Mouse (Mus musculus): ENCODE results near the gene Nmnat3. TPM values are rescaled to one million over a fixed set of nuclear protein-coding genes. Genes with fewer than 3 reads are reported as not detected.

Nmnat3 gene
- polyA plus RNA-seq, 1 experiment from 2014 or later, result 12.8 TPM

DNA sequence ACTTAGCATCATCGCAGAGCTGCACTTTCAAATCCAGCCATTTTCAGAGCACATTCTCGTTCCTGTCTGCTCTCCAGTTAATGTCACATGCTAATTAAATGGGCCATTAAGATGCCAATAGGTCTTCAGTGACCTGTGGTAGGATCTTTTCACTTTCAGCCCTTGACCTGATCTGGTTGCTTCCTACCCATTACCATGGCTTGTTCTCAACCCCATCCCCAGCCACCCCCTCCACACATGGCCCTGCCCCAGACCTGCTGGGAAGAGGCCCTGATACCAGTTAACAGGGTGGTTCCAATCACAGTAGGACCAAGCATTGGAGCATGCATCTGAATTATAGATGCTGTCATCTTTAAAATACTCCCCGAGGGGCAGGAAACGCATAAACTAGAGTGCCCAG lies 30.7 kb downstream of the Nmnat3 start:
- Histone ChIP-seq H3K27ac (ENCODE audit: low read depth) (no peak overlapping the region), H3K36me3 (ENCODE audit: control insufficient read depth, insufficient read depth, low read length) (no peaks in the 10 kb centered on the region), H3K9ac (ENCODE audit: low read length) (no peak overlapping the region), H3K9me3 (ENCODE audit: control insufficient read depth, low read length) (peaks cover 4% of the 10 kb centered on the region; the same call in 1 of the 2 replicates), H3K4me2 (ENCODE audit: low read length) (no peak overlapping the region), H3K27me3 (replicated peaks; ENCODE audit: control insufficient read depth, insufficient read depth, low read length) (no peaks in the 10 kb centered on the region), H3K4me3 (ENCODE audit: low read depth, low read length) (no peak overlapping the region), H3K4me1 (replicated peaks; ENCODE audit: control insufficient read depth, insufficient read depth, low read length) (no peaks in the 10 kb centered on the region)
- 75% methylated on average over 4 of the region's 4 CpGs for WGBS
- DNase-seq (ENCODE audit: low spot score) (no peak), ATAC-seq (replicated peaks; ENCODE audit: low FRiP score, low TSS enrichment, low read depth) (no peak)

DNA sequence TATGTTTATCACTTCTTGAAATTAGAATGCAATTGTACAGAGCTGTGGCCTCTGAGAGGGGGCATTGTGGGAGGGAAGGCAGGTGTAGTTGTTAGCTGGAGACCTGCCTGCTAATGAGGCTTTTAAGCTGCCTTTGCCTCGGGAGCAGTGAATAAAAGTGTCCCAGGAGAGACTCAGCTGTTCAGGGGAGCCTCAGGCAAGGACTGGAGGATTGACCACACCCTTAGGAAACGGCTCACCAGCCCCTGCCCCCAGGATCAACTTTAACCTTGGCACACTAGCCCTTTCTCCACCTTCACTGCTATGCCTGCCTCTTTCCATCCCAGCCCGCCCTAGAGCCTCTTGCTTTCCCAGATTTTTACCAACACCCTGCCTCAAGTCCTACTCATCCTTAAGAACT lies 31.6 kb downstream of the Nmnat3 start:
- ATAC-seq (replicated peaks; ENCODE audit: low FRiP score, low TSS enrichment, low read depth), result no peak
- Histone ChIP-seq H3K27me3 (replicated peaks; ENCODE audit: control insufficient read depth, insufficient read depth, low read length) (no peaks in the 10 kb centered on the region), H3K36me3 (ENCODE audit: control insufficient read depth, insufficient read depth, low read length) (no peaks in the 10 kb centered on the region), H3K9me3 (ENCODE audit: control insufficient read depth, low read length) (peaks cover 4% of the 10 kb centered on the region; the same call in 1 of the 2 replicates), H3K9ac (ENCODE audit: low read length) (no peak overlapping the region), H3K4me1 (replicated peaks; ENCODE audit: control insufficient read depth, insufficient read depth, low read length) (no peaks in the 10 kb centered on the region), H3K27ac (ENCODE audit: low read depth) (no peak overlapping the region), H3K4me2 (ENCODE audit: low read length) (no peak overlapping the region), H3K4me3 (ENCODE audit: low read depth, low read length) (no peak overlapping the region)
- DNase-seq (ENCODE audit: low spot score), result no peak
- 40% methylated on average over 3 of the region's 3 CpGs for WGBS

DNA sequence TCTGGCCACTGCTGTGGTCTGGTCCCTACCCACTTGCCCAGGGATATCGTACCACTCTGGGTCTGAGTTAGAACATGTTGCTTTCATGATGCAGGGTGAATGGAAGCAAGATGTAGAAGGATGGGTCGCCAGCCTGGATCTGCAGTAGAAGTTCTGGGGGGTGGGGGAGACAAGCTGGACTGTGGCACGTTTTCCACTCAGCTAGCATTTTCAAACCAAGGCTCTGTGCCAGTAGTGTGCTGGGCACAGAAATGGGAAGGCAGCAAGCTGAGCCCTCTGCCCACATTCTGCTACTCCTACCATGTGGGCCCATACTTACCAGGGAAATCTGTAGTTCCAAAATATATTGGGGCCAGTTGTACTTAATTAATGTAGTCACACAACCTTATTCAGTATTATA lies 33.5 kb downstream of the Nmnat3 start:
- Histone ChIP-seq H3K4me1 (replicated peaks; ENCODE audit: control insufficient read depth, insufficient read depth, low read length) (no peaks in the 10 kb centered on the region), H3K27me3 (replicated peaks; ENCODE audit: control insufficient read depth, insufficient read depth, low read length) (no peaks in the 10 kb centered on the region), H3K36me3 (ENCODE audit: control insufficient read depth, insufficient read depth, low read length) (no peaks in the 10 kb centered on the region), H3K27ac (ENCODE audit: low read depth) (no peak overlapping the region), H3K9me3 (ENCODE audit: control insufficient read depth, low read length) (peaks cover 4% of the 10 kb centered on the region; the same call in 1 of the 2 replicates), H3K9ac (ENCODE audit: low read length) (no peak overlapping the region), H3K4me2 (ENCODE audit: low read length) (no peak overlapping the region), H3K4me3 (ENCODE audit: low read depth, low read length) (no peak overlapping the region)
- 75% methylated on average over 3 of the region's 3 CpGs for WGBS
- DNase-seq (ENCODE audit: low spot score) (no peak), ATAC-seq (replicated peaks; ENCODE audit: low FRiP score, low TSS enrichment, low read depth) (no peak)

DNA sequence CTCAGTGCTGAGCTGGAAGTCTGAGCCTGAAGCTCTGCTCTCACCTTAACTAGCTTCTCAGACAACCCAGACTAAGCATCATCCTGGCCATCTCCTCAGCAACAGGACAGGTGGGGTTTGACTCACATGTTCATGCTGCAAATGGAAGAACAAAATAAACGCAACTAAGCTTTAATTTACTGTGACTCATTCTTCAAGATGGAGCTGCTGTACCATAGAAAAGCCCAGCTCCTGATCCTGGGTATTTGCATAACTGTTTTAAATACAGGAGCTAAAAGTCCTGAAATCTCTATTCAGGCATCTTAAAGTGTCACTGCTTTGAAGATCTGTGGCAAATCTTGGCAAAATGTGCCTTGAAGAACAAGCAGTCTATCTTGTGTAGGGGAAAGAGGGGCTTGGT lies 38.9 kb downstream of the Nmnat3 start:
- H3K9me3 ChIP-seq (ENCODE audit: control insufficient read depth, low read length), result peaks cover 4% of the 10 kb centered on the region; the same call in 1 of the 2 replicates
- ATAC-seq (replicated peaks; ENCODE audit: low FRiP score, low TSS enrichment, low read depth) (no peak), DNase-seq (ENCODE audit: low spot score) (no peak)
- H3K4me3 ChIP-seq (ENCODE audit: low read depth, low read length), result no peak overlapping the region
- WGBS, result 75% methylated on average over 1 of the region's 1 CpGs
- H3K4me1 ChIP-seq (replicated peaks; ENCODE audit: control insufficient read depth, insufficient read depth, low read length), result no peaks in the 10 kb centered on the region
- H3K4me2 ChIP-seq (ENCODE audit: low read length), result no peak overlapping the region
- no peaks in the 10 kb centered on the region for H3K27me3 ChIP-seq (replicated peaks; ENCODE audit: control insufficient read depth, insufficient read depth, low read length)
- H3K9ac ChIP-seq (ENCODE audit: low read length), result no peak overlapping the region
- no peaks in the 10 kb centered on the region for H3K36me3 ChIP-seq (ENCODE audit: control insufficient read depth, insufficient read depth, low read length)
- no peak overlapping the region for H3K27ac ChIP-seq (ENCODE audit: low read depth)

DNA sequence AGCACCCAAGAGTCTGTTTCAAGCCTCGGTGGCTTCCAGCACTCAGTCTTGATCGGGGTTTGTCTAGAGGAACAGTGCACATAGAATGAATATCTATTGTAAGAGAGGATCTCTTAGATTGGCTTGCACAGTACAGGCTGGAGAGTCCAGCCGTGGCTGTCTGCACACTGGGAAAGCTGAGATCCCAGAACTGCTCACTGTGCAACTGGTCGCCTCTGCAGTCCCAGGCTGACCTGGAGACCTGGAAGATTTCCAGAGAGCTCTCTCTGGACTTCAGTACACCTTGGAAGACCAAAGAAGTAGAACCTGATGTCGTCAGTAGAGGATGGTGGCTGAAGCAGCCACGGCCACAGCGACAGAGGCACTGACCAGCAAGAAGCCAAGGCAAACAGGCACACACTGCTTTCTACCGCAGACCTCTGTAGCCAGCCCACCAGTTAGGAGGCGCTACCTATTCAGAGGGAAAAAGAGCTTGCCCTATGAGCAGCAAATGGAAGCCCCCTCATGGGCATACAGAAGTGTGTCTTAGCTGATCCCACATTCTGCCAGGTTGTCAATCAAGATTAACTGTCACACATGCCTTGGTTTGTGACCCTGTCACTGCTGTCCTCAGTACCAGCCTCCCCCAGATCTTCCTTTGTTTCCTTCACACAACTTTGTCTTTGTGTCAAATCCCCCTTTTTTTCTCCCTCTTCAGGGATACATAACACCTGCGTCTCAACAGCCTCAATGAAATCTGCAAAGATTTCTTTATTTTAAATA lies 41.4 kb downstream of the Nmnat3 start:
- no peak overlapping the region for H3K9ac ChIP-seq (ENCODE audit: low read length)
- no peaks in the 10 kb centered on the region for H3K27me3 ChIP-seq (replicated peaks; ENCODE audit: control insufficient read depth, insufficient read depth, low read length)
- WGBS, result 92% methylated on average over 10 of the region's 10 CpGs
- no peaks in the 10 kb centered on the region for H3K4me1 ChIP-seq (replicated peaks; ENCODE audit: control insufficient read depth, insufficient read depth, low read length)
- no peak overlapping the region for H3K27ac ChIP-seq (ENCODE audit: low read depth)
- DNase-seq (ENCODE audit: low spot score) (no peak), ATAC-seq (replicated peaks; ENCODE audit: low FRiP score, low TSS enrichment, low read depth) (no peak)
- H3K9me3 ChIP-seq (ENCODE audit: control insufficient read depth, low read length), result no peaks in the 10 kb centered on the region
- H3K4me2 ChIP-seq (ENCODE audit: low read length), result no peak overlapping the region
- H3K4me3 ChIP-seq (ENCODE audit: low read depth, low read length), result no peak overlapping the region
- no peaks in the 10 kb centered on the region for H3K36me3 ChIP-seq (ENCODE audit: control insufficient read depth, insufficient read depth, low read length)

DNA sequence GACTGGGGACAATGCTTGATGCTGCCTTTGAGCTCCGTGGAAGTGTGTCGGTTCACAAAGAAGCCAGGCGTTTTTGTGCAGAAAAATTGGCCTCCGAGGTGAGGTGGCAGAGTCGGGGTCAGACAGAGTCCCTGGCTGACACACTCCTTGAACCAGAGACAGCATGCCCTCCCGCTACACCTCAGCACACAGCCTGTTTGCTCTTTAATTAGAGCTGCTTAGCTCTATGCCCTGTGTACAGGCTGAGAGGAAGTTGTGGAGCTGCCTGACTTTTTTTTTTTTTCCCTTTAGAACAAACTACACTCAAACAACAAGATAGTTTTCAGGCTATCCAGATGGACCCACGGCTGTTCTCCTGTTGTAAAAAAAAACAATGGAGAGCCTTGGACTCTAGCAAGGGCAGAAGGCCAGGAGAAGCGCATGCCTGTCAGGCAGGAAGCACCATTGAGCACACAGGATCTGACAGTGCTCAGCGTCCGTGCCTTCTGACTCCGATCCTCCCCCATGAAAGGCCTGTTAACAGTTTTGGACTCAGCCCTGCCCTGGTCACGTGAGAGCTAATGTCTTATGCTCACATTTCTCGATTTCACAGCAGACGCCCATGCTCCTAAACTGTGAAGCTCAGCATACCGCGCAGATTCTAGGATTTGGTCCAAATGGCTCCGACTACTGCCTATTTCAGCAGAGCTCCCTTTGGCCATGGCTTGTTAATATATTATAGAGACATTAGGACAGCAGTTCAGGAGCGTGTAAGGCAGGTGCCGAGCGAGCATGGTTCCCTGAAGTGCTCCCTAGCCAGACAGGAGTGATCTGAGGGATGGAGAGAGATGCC lies 42.3 kb downstream of the Nmnat3 start:
- H3K4me2 ChIP-seq (ENCODE audit: low read length), result no peak overlapping the region
- no peak overlapping the region for H3K4me3 ChIP-seq (ENCODE audit: low read depth, low read length)
- no peaks in the 10 kb centered on the region for H3K36me3 ChIP-seq (ENCODE audit: control insufficient read depth, insufficient read depth, low read length)
- H3K27me3 ChIP-seq (replicated peaks; ENCODE audit: control insufficient read depth, insufficient read depth, low read length), result no peaks in the 10 kb centered on the region
- H3K9me3 ChIP-seq (ENCODE audit: control insufficient read depth, low read length), result no peaks in the 10 kb centered on the region
- no peak for ATAC-seq (replicated peaks; ENCODE audit: low FRiP score, low TSS enrichment, low read depth)
- WGBS, result 57% methylated on average over 20 of the region's 20 CpGs
- no peaks in the 10 kb centered on the region for H3K4me1 ChIP-seq (replicated peaks; ENCODE audit: control insufficient read depth, insufficient read depth, low read length)
- H3K27ac ChIP-seq (ENCODE audit: low read depth), result no peak overlapping the region
- DNase-seq (ENCODE audit: low spot score), result no peak
- H3K9ac ChIP-seq (ENCODE audit: low read length), result no peak overlapping the region

DNA sequence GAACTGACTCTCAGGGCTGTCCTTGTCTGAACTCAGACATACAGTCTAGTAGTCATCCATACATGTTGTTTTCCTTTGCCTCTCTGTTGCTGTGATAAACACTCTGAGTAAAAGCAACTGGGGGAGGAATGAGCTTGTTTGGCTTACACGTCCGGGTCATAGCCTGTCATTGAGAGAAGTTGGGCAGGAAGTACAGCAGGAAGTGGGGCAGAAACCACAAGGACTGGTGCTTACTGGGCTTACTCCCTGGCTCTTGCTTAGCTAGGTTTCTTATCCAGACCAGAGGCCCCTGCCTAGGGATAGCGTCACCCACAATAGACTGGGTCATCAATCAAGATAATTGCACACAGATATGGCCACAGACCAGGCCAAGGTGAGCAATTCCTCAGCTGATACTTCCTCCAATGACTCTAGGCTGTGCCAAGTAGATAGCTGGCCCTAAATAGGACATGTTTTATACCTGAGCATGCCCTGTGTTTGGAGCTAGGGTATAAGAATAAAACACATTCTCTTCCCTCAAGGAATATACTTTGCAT lies 46.1 kb downstream of the Nmnat3 start:
- 62% methylated on average over 3 of the region's 3 CpGs for WGBS
- Histone ChIP-seq H3K9ac (ENCODE audit: low read length) (no peak overlapping the region), H3K4me2 (ENCODE audit: low read length) (no peak overlapping the region), H3K27me3 (replicated peaks; ENCODE audit: control insufficient read depth, insufficient read depth, low read length) (no peaks in the 10 kb centered on the region), H3K4me3 (ENCODE audit: low read depth, low read length) (no peak overlapping the region), H3K36me3 (ENCODE audit: control insufficient read depth, insufficient read depth, low read length) (no peaks in the 10 kb centered on the region), H3K27ac (ENCODE audit: low read depth) (no peak overlapping the region), H3K9me3 (ENCODE audit: control insufficient read depth, low read length) (no peaks in the 10 kb centered on the region), H3K4me1 (replicated peaks; ENCODE audit: control insufficient read depth, insufficient read depth, low read length) (no peaks in the 10 kb centered on the region)
- ATAC-seq (replicated peaks; ENCODE audit: low FRiP score, low TSS enrichment, low read depth), result no peak
- no peak for DNase-seq (ENCODE audit: low spot score)

DNA sequence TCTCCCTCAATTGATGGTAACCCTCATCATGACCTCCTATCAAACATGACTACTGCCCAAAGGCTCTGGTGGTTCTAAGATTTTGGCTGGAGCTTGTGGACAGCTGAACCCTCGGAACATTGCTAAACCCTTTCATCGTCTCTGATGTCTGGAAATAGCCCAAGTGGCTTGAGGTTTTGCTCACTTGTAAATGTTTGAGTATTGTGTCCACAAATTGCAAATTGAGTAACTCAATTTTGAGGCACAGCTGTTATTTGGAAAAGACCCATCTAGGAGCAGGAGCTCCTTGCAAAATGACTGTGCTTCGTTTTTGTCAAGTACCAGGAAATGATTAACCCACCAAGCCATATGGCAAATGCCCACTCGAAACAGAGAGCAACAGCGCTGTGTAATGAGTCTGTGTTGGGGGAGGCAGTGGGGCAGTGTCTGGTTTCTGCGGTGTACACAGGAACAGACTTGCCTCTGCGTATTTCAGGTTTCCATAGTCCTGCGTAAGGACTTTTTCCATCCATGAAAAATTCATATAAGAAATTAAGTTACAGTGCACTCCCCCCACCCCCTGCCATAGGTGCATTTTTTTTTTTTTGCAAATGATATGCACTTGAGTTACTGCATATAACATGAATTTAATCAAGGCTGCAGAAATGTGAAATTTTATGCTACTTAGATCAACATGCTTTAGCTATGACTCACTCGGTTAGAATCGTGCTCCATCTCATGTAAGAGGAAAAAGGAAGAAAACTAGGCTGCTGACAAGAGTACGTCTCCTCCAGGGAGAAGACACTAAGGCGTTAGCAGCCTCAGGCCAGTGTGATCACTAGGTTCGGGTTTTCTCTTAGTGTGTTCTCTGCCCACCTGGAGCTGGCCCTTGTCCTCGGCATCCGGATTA lies 50.9 kb downstream of the Nmnat3 start:
- H3K9me3 ChIP-seq (ENCODE audit: control insufficient read depth, low read length), result no peaks in the 10 kb centered on the region
- H3K4me2 ChIP-seq (ENCODE audit: low read length), result no peak overlapping the region
- H3K4me1 ChIP-seq (replicated peaks; ENCODE audit: control insufficient read depth, insufficient read depth, low read length), result no peaks in the 10 kb centered on the region
- DNase-seq (ENCODE audit: low spot score) (no peak), ATAC-seq (replicated peaks; ENCODE audit: low FRiP score, low TSS enrichment, low read depth) (no peak)
- H3K4me3 ChIP-seq (ENCODE audit: low read depth, low read length), result no peak overlapping the region
- H3K36me3 ChIP-seq (ENCODE audit: control insufficient read depth, insufficient read depth, low read length), result no peaks in the 10 kb centered on the region
- no peak overlapping the region for H3K9ac ChIP-seq (ENCODE audit: low read length)
- H3K27ac ChIP-seq (ENCODE audit: low read depth), result no peak overlapping the region
- WGBS, result 71% methylated on average over 15 of the region's 15 CpGs
- H3K27me3 ChIP-seq (replicated peaks; ENCODE audit: control insufficient read depth, insufficient read depth, low read length), result no peaks in the 10 kb centered on the region

All from intestine, embryonic 14.5 days (tissue).